Mouse (Mus musculus) inflammation-experienced regulatory T-cells, adult 6 months (primary cell): ENCODE measurements around the gene Snrpe. TPM values are rescaled to one million over a fixed set of nuclear protein-coding genes. Genes with fewer than 3 reads are reported as not detected.

Experiments
- polyA plus RNA-seq, 3 experiments: library from polyadenylated mRNA; unstranded; fragments of 100-300 nt; shearing (Covaris generic); gene quantifications; one replicate each; pipeline ENCODE4 v1.2.1; 2017

Gene Snrpe
- polyA plus RNA-seq, 3 experiments from 2014 or later: 348 to 504 (median 400) TPM

Other genes with a start within 250 kb of the Snrpe start
- gene Etnk2, start 246.7 kb downstream of the Snrpe start, polyA plus RNA-seq: not detected
- not detected for gene Sox13, start 185.9 kb downstream of the Snrpe start, polyA plus RNA-seq
- gene Zbed6, start 50.6 kb upstream of the Snrpe start, polyA plus RNA-seq: not detected
- 1 to 10 TPM; 2.8 to 3.6 (median 3.5) TPM for gene Gm38394, start 51.0 kb upstream of the Snrpe start, polyA plus RNA-seq
- 100 to 1,000 TPM; 141 to 216 (median 148) TPM for gene Lax1, start 79.8 kb upstream of the Snrpe start, polyA plus RNA-seq
- gene Atp2b4, start 190.8 kb upstream of the Snrpe start, polyA plus RNA-seq: 10 to 100 TPM; 13.7 to 26.5 (median 16.2) TPM